Mouse (Mus musculus) spleen, adult 2 months (tissue): ENCODE data around the gene Gm20388. TPM values are rescaled to one million over a fixed set of nuclear protein-coding genes. Genes with fewer than 3 reads are reported as not detected.

Source experiments
- DNase-seq, 2 experiments: peaks; one replicate each; pipeline versions ENCODE4 v3.0.0 to v3.0.0-alpha.2; 2012 to 2021; ENCODE audit warnings: low spot score in 2 of 2, low read depth in 1 of 2
- H3K27ac ChIP-seq: fragments of 200-500 bp; 2 replicates; pipeline ENCODE4 v1.5.1; 2012; ENCODE audit warnings: low read length, inconsistent platforms; ENCODE audit not compliant: insufficient read depth
- H3K27me3 ChIP-seq: fragments of 200-500 bp; 2 replicates; pipeline ENCODE4 v1.6.1; 2012; ENCODE audit warnings: mild to moderate bottlenecking, moderate library complexity, low read length, inconsistent platforms; ENCODE audit not compliant: control insufficient read depth, insufficient read depth
- H3K36me3 ChIP-seq: fragments of 200-500 bp; 2 replicates; pipeline ENCODE4 v1.6.1; 2012; ENCODE audit warnings: mild to moderate bottlenecking, low read length, inconsistent platforms; ENCODE audit not compliant: control insufficient read depth, insufficient read depth
- H3K4me1 ChIP-seq: fragments of 200-500 bp; 2 replicates; pipeline ENCODE4 v1.6.1; 2011; ENCODE audit warnings: inconsistent platforms; ENCODE audit not compliant: control insufficient read depth, insufficient read depth, insufficient read length
- H3K4me3 ChIP-seq: fragments of 200-500 bp; 2 replicates; pipeline ENCODE4 v1.5.1; 2011; ENCODE audit warnings: mild to moderate bottlenecking, inconsistent platforms; ENCODE audit not compliant: insufficient read depth, insufficient read length; ENCODE audit errors: extremely low read depth
- CTCF ChIP-seq: fragments of 200-500 bp; IDR thresholded peaks from 2 replicates; pipeline ENCODE4 v1.5.1; 2011; ENCODE audit warnings: mild to moderate bottlenecking, inconsistent platforms; ENCODE audit not compliant: insufficient read depth, insufficient read length, insufficient replicate concordance; ENCODE audit errors: extremely low read depth
- POLR2A ChIP-seq: fragments of 200-500 bp; IDR thresholded peaks from 2 replicates; pipeline ENCODE4 v1.6.1; 2011; ENCODE audit warnings: low read depth, low read length, inconsistent platforms
- WGBS: fragments of 180-500 bp; shearing (Covaris S2); methylation state at CpG from one replicate; pipeline ENCODE4 v1.1.7; 2018; 5-methylcytosine and 5-hydroxymethylcytosine counted together
- polyA plus RNA-seq: library from polyadenylated mRNA; depleted of rRNA; stranded (reverse); fragments of >200 nt; gene quantifications from 2 replicates; pipeline ENCODE4 v1.2.3, GENCODE M21; 2012

Gm20388 gene
- polyA plus RNA-seq, 1 experiment, result 26.1 TPM

GRCm38 (mm10) chr8:120478754-120479153 is 568.1 kb downstream of the Gm20388 start:
- WGBS, result 67% methylated on average over 11 of the region's 11 CpGs
- H3K4me1 ChIP-seq, result peaks cover 5% of the 10 kb centered on the region; the same call in 1 of the 2 replicates
- TF ChIP-seq CTCF (no peak), POLR2A (no peak)
- H3K4me3 ChIP-seq, result no peak overlapping the region
- no peak for DNase-seq
- no peak overlapping the region for H3K27ac ChIP-seq
- H3K36me3 ChIP-seq, result no peaks in the 10 kb centered on the region
- no peaks in the 10 kb centered on the region for H3K27me3 ChIP-seq

- Histone ChIP-seq H3K27ac (no peak overlapping the region), H3K4me1 (peaks cover 10% of the 10 kb centered on the region; the same call in 1 of the 2 replicates), H3K36me3 (no peaks in the 10 kb centered on the region), H3K27me3 (no peaks in the 10 kb centered on the region), H3K4me3 (no peak overlapping the region)
- TF ChIP-seq CTCF (no peak), POLR2A (no peak)
- WGBS, result 73% methylated on average over 4 of the region's 4 CpGs
- no peak for DNase-seq
Observed at GRCm38 (mm10) chr8:120479691-120480090, 569.0 kb downstream of the Gm20388 start.

DNA sequence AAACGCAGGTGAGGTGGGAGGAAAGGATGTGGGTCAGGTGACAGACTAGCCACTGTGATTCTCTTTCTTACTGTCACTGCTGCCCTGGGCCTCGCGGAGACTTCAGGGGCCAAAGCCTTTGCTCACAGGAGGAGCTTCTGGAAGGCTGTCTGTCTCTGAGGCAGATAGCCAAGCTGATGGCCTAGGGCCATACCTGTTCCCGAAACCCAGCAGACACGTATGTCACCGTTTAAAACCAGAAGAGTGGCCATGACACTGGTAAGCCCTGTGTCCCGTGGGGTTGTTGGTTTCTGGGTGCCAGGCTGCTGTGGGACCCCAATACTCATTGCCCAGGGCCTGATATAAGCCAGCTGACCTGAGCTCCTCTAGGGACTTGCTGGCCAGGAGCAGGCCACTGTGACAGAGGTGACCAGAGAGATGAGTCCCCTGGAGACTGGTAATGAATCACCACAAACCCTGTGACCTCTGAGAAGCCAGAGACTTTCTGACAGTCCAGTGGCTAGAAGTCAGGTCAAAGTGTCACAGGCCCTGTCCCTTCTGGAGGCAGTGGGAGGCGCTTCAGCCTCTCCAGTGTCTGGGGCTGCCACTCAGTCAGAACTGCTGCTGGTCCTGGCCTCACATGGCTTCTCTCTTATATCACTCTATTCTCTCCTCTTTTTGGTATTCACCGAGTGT is 571.5 kb downstream of the Gm20388 start:
- DNase-seq, result no peak
- Histone ChIP-seq H3K36me3 (no peaks in the 10 kb centered on the region), H3K27me3 (no peaks in the 10 kb centered on the region), H3K4me1 (peaks cover 24% of the 10 kb centered on the region), H3K27ac (no peak overlapping the region), H3K4me3 (no peak overlapping the region)
- WGBS, result 85% methylated on average over 9 of the region's 9 CpGs
- TF ChIP-seq CTCF (no peak), POLR2A (no peak)

DNA sequence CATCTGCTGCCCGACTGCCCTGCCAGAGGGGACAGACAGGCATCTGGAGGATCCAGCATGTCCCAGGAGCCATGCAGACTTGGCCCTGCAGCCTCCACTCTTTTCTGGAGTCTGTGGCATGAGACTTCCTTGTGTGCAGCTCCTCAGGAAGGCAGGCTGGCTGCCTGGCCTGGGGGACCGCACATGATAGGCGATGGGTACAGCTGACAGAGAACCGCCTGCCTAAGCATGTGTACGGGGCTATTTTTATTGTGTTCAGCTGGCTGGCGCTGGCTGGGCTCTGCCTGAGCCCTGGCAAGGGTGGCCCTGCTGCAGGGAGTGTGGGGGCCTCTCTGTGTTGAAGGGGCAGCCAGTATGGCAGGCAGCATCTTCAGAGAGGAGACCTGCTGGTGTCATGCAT is 573.8 kb downstream of the Gm20388 start:
- Histone ChIP-seq H3K36me3 (no peaks in the 10 kb centered on the region), H3K27me3 (no peaks in the 10 kb centered on the region), H3K27ac (peak overlapping the region; percentile 2; the same call in 1 of the 2 replicates), H3K4me1 (peaks cover 24% of the 10 kb centered on the region), H3K4me3 (no peak overlapping the region)
- DNase-seq, result no peak
- TF ChIP-seq POLR2A (no peak), CTCF (no peak)
- WGBS, result 37% methylated on average over 6 of the region's 6 CpGs

GRCm38 (mm10) chr8:120485116-120485515 is 574.5 kb downstream of the Gm20388 start:
- Histone ChIP-seq H3K27me3 (no peaks in the 10 kb centered on the region), H3K27ac (no peak overlapping the region), H3K4me3 (no peak overlapping the region), H3K36me3 (no peaks in the 10 kb centered on the region), H3K4me1 (peaks cover 27% of the 10 kb centered on the region)
- 53% methylated on average over 6 of the region's 6 CpGs for WGBS
- TF ChIP-seq CTCF, result no peak
- TF ChIP-seq POLR2A, result no peak
- no peak for DNase-seq

DNA sequence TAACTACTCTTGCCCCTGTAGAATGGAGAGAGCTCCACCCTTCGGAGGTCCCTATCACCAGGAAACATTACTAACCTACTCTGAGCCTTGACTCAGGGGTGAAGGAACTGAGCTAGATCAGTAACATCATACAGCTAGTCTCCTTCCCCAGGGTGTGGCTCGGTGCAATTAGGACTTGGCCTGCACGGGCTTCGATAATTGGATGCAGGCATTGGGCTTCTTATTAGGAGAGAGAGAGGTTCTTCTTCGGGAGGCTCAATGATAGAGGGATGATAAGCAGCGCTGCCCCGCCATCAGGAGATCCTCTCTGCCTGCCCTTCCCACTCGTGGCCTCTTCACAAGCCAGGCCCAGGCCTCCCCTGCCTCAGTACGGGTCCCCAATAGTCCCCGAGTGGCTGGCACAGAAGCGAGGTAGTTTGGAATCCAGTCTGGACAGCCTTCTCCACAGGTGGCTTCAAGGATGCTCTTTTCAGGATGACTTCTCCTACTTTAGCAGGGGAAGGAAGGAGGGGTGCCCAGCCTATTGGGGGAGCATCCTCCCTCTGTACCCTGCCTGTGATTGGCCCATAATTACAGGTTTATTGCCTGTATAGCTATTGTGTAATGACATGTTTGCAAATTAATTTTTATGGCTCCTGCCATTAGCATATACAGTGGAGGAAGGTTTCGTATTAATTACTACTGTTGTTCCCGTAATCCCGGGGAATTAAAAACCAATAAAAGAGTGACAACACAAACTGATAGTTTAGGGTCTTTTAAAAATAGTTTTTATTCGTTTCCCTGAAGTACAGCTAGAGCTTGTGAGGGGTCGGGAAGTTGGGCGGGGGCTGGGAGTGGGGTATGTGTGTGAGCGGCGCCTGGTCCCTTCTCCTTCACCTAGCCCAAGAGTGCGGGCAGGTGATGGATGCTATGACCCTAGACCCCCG is 575.2 kb downstream of the Gm20388 start:
- H3K27me3 ChIP-seq, result no peaks in the 10 kb centered on the region
- WGBS, result 62% methylated on average over 21 of the region's 21 CpGs
- TF ChIP-seq POLR2A, result no peak
- TF ChIP-seq CTCF, result no peak
- peak overlapping the region; percentile 96; the same call in 1 of the 2 replicates for H3K27ac ChIP-seq
- no peaks in the 10 kb centered on the region for H3K36me3 ChIP-seq
- peaks cover 28% of the 10 kb centered on the region for H3K4me1 ChIP-seq
- no peak for DNase-seq
- no peak overlapping the region for H3K4me3 ChIP-seq
